Mouse (Mus musculus) kidney, adult 11 months (tissue): ENCODE measurements around the gene Crym.

ENCODE experiments used
- DNase-seq: peaks from one replicate; pipeline ENCODE4 v3.0.0; 2022

The Crym gene

GRCm38 (mm10) chr7:120158121-120158613 is 43.7 kb downstream of the Crym start:
- DNase-seq, result peak; percentile 14

GRCm38 (mm10) chr7:120157575-120158061 is 44.3 kb downstream of the Crym start:
- no peak for DNase-seq

DNA sequence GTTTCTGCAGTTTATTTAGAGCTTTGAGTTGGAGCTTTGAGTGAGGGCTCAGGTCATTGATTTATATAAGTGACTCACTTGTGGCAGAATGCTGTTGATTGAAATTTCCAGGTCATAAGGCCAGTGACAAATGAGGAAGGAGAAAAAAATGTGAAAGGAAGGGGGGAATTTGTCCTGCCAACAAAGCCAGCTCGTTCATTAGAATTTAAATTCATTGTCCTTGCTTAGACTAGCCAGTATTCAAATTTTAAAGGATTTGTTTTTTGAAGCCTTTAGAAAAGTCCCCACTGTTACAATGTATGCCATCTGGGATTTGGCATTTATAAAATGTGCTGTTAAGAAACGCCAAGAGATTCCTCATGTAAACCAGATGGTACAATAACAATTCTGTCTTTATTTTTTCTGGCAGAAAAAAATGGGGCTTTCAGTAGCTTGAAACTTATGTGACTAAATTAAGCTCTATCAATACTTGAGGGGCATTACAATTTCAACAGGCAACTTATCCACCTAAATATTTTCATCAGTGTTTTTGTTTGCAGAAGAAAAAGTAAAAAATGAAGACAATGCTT is 45.0 kb downstream of the Crym start:
- no peak for DNase-seq

DNA sequence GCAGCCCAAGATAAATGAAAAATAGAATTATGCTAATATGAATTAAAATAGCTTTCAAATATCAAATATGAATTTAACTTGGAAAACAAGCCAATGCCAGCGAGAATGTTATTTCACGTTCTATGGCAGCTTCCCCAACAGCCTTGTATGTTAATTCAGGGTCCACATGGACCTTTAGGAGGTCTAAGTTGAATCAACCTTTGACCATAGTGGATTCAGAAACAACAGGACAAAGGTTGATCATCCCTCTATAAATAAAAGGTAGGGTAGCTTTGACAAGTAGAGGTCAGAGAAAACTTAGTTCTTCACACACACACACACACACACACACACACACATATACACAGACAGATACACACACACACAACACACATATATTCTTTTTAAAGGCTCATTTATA is 51.0 kb downstream of the Crym start:
- no peak for DNase-seq

- DNase-seq, result peak; percentile 56
These were observed 51.7 kb downstream of the Crym start for GRCm38 (mm10) chr7:120150257-120150656.

- no peak for DNase-seq
These were observed 56.7 kb downstream of the Crym start, which contains the start of gene Zp2 for GRCm38 (mm10) chr7:120145191-120145590. Gene Zp2, minus strand, starts transcription at chr7:120145291.

- DNase-seq, result no peak
These were observed 59.2 kb downstream of the Crym start for GRCm38 (mm10) chr7:120142743-120143142.
